Mouse (Mus musculus): ENCODE measurements at regions not wholly inside any gene's neighbourhood (a gene's known extent, or its start where the extent isn't known, plus 50 kb on each side); places are given as distances from the start of the nearest gene placed in this dataset.
A peak's percentile ranks its signal among the peaks of the same experiment; 100 is the strongest.
"Not testable (repeated sequence)": the region's sequence is repeated elsewhere in the genome, so short reads cannot be mapped to it uniquely, and the experiment has no call there.

- no peak for ATAC-seq (replicated peaks; ENCODE audit: low FRiP score, low TSS enrichment, poor library complexity, severe bottlenecking)
Measured at GRCm38 (mm10) chr17:85886675-85887074, 198.6 kb upstream of the Six2 start.

GRCm38 (mm10) chr17:85886237-85886636 lies 198.2 kb upstream of the Six2 start:
- ATAC-seq (replicated peaks; ENCODE audit: low FRiP score, low TSS enrichment, poor library complexity, severe bottlenecking), result no peak

GRCm38 (mm10) chr17:85881636-85882170 lies 193.6 kb upstream of the Six2 start:
- no peak for ATAC-seq (replicated peaks; ENCODE audit: low FRiP score, low TSS enrichment, poor library complexity, severe bottlenecking)

- ATAC-seq (replicated peaks; ENCODE audit: low FRiP score, low TSS enrichment, poor library complexity, severe bottlenecking), result no peak
Measured at GRCm38 (mm10) chr17:85881046-85881445, 193.0 kb upstream of the Six2 start.

- ATAC-seq (replicated peaks; ENCODE audit: low FRiP score, low TSS enrichment, poor library complexity, severe bottlenecking), result peak; percentile 60
Measured at GRCm38 (mm10) chr17:85877426-85877825, 189.4 kb upstream of the Six2 start.

GRCm38 (mm10) chr17:85876853-85877252 lies 188.8 kb upstream of the Six2 start:
- no peak for ATAC-seq (replicated peaks; ENCODE audit: low FRiP score, low TSS enrichment, poor library complexity, severe bottlenecking)

GRCm38 (mm10) chr17:85873853-85874586 lies 185.9 kb upstream of the Six2 start:
- peak; percentile 50 for ATAC-seq (replicated peaks; ENCODE audit: low FRiP score, low TSS enrichment, poor library complexity, severe bottlenecking)

- no peak for ATAC-seq (replicated peaks; ENCODE audit: low FRiP score, low TSS enrichment, poor library complexity, severe bottlenecking)
Measured at GRCm38 (mm10) chr17:85872903-85873413, 184.9 kb upstream of the Six2 start.

GRCm38 (mm10) chr17:85870406-85870805 lies 182.3 kb upstream of the Six2 start:
- ATAC-seq (replicated peaks; ENCODE audit: low FRiP score, low TSS enrichment, poor library complexity, severe bottlenecking), result no peak

- ATAC-seq (replicated peaks; ENCODE audit: low FRiP score, low TSS enrichment, poor library complexity, severe bottlenecking), result no peak
Measured at GRCm38 (mm10) chr17:85869179-85869578, 181.1 kb upstream of the Six2 start.

GRCm38 (mm10) chr17:85867945-85868616 lies 180.0 kb upstream of the Six2 start:
- no peak for ATAC-seq (replicated peaks; ENCODE audit: low FRiP score, low TSS enrichment, poor library complexity, severe bottlenecking)

GRCm38 (mm10) chr17:85866581-85866980 lies 178.5 kb upstream of the Six2 start:
- no peak for ATAC-seq (replicated peaks; ENCODE audit: low FRiP score, low TSS enrichment, poor library complexity, severe bottlenecking)

- ATAC-seq (replicated peaks; ENCODE audit: low FRiP score, low TSS enrichment, poor library complexity, severe bottlenecking), result no peak
Measured at GRCm38 (mm10) chr17:85865940-85866339, 177.9 kb upstream of the Six2 start.

GRCm38 (mm10) chr17:85861328-85861727 lies 173.3 kb upstream of the Six2 start:
- no peak for ATAC-seq (replicated peaks; ENCODE audit: low FRiP score, low TSS enrichment, poor library complexity, severe bottlenecking)

- no peak for ATAC-seq (replicated peaks; ENCODE audit: low FRiP score, low TSS enrichment, poor library complexity, severe bottlenecking)
Measured at GRCm38 (mm10) chr17:85860797-85861196, 172.7 kb upstream of the Six2 start.

GRCm38 (mm10) chr17:85859926-85860707 lies 172.0 kb upstream of the Six2 start:
- ATAC-seq (replicated peaks; ENCODE audit: low FRiP score, low TSS enrichment, poor library complexity, severe bottlenecking), result no peak

GRCm38 (mm10) chr17:85858516-85858915 lies 170.4 kb upstream of the Six2 start:
- ATAC-seq (replicated peaks; ENCODE audit: low FRiP score, low TSS enrichment, poor library complexity, severe bottlenecking), result no peak

GRCm38 (mm10) chr17:85857705-85858472 lies 169.8 kb upstream of the Six2 start:
- no peak for ATAC-seq (replicated peaks; ENCODE audit: low FRiP score, low TSS enrichment, poor library complexity, severe bottlenecking)

- ATAC-seq (replicated peaks; ENCODE audit: low FRiP score, low TSS enrichment, poor library complexity, severe bottlenecking), result not testable (repeated sequence)
Measured at GRCm38 (mm10) chr17:85856894-85857293, 168.8 kb upstream of the Six2 start.
